Mouse (Mus musculus) forebrain, embryonic 14.5 days (tissue): ENCODE data around the gene Cep19. TPM values are rescaled to one million over a fixed set of nuclear protein-coding genes. Genes with fewer than 3 reads are reported as not detected.

Source experiments
- ATAC-seq: fragments of 200-750 bp; cut with Nextera tagmentation; 2 replicates; pipeline ENCODE4 v1.8.0; 2017; ENCODE audit warnings: mild to moderate bottlenecking, moderate library complexity
- DNase-seq: peaks from one replicate; pipeline ENCODE4 v3.0.0-alpha.2; 2015; ENCODE audit warnings: low spot score
- H3K27ac ChIP-seq: fragments of 300-500 bp; sonication (generic); 2 replicates; pipeline ENCODE4 v1.5.1; 2014; ENCODE audit warnings: low read depth, mild to moderate bottlenecking, control low read depth, low read length, moderate library complexity
- H3K27me3 ChIP-seq: fragments of 300-500 bp; sonication (generic); replicated peaks from 2 replicates; pipeline ENCODE4 v1.6.1; 2014; ENCODE audit warnings: low read length, control low read depth, mixed read lengths; ENCODE audit not compliant: control insufficient read depth, insufficient read depth
- H3K36me3 ChIP-seq: fragments of 300-500 bp; sonication (generic); 2 replicates; pipeline ENCODE4 v1.6.1; 2014; ENCODE audit warnings: low read length, control low read depth; ENCODE audit not compliant: control insufficient read depth, insufficient read depth
- H3K4me1 ChIP-seq: fragments of 300-500 bp; sonication (generic); 2 replicates; pipeline ENCODE4 v1.6.1; 2014; ENCODE audit warnings: antibody characterized with exemption, low read length, control low read depth; ENCODE audit not compliant: control insufficient read depth, insufficient read depth
- H3K4me2 ChIP-seq: fragments of 300-500 bp; sonication (generic); 2 replicates; pipeline ENCODE4 v1.6.1; 2014; ENCODE audit warnings: mild to moderate bottlenecking, control low read depth, low read length
- H3K4me3 ChIP-seq: fragments of 300-500 bp; sonication (generic); 2 replicates; pipeline ENCODE4 v1.5.1; 2014; ENCODE audit warnings: low read depth, low read length, control low read depth
- H3K9ac ChIP-seq: fragments of 300-500 bp; sonication (generic); 2 replicates; pipeline ENCODE4 v1.6.1; 2014; ENCODE audit warnings: mild to moderate bottlenecking, low read length, control low read depth, moderate library complexity
- H3K9me3 ChIP-seq: fragments of 300-500 bp; sonication (generic); replicated peaks from 2 replicates; pipeline ENCODE4 v1.6.1; 2016; ENCODE audit warnings: low read length, control low read depth, mixed read lengths; ENCODE audit not compliant: control insufficient read depth
- whole genome bisulfite sequencing: fragments of 180-500 bp; shearing (Covaris S2); extraction: QIAGEN DNeasy Blood & Tissue Kit; methylation state at CpG from one replicate; pipeline ENCODE4 v1.1.7; 2014; 5-methylcytosine and 5-hydroxymethylcytosine counted together
- polyA plus RNA-seq: library from polyadenylated mRNA; unstranded; fragments of >200 nt; fragmentation: Nextera tagmentation; extraction: Ambion mirVana; gene quantifications from 2 replicates; pipeline ENCODE4 v1.2.1, GENCODE M21; 2014

The Cep19 gene
- polyA plus RNA-seq, 1 experiment from 2014 or later = 49.8 TPM

GRCm38 (mm10) chr16:32153976-32154375 lies 54.4 kb downstream of the Cep19 start:
- Histone ChIP-seq H3K27me3 (no peaks in the 10 kb centered on the region), H3K9ac (no peak overlapping the region), H3K9me3 (no peaks in the 10 kb centered on the region), H3K36me3 (no peaks in the 10 kb centered on the region), H3K4me3 (no peak overlapping the region), H3K4me1 (no peaks in the 10 kb centered on the region), H3K4me2 (no peak overlapping the region), H3K27ac (peak overlapping the region; percentile 36; the same call in 1 of the 2 replicates)
- ATAC-seq = no peak
- WGBS = 80% methylated on average over 1 of the region's 1 CpGs
- DNase-seq = no peak

- Histone ChIP-seq H3K36me3 (no peaks in the 10 kb centered on the region), H3K9me3 (no peaks in the 10 kb centered on the region), H3K9ac (no peak overlapping the region), H3K4me3 (no peak overlapping the region), H3K27ac (peak overlapping the region; percentile 36; the same call in 1 of the 2 replicates), H3K27me3 (no peaks in the 10 kb centered on the region), H3K4me2 (no peak overlapping the region), H3K4me1 (no peaks in the 10 kb centered on the region)
- peak; percentile 42; the same call in 1 of the 2 replicates for ATAC-seq
- peak; percentile 42 for DNase-seq
- 76% methylated on average over 13 of the region's 13 CpGs for WGBS
These were observed 54.8 kb downstream of the Cep19 start for GRCm38 (mm10) chr16:32154437-32154836.

GRCm38 (mm10) chr16:32156719-32157118 lies 57.1 kb downstream of the Cep19 start:
- Histone ChIP-seq H3K4me2 (no peak overlapping the region), H3K4me3 (no peak overlapping the region), H3K4me1 (no peaks in the 10 kb centered on the region), H3K36me3 (no peaks in the 10 kb centered on the region), H3K9me3 (no peaks in the 10 kb centered on the region), H3K27ac (0 out of 2 replicates have a peak overlapping the region, but pooled peaks have one; percentile 57), H3K27me3 (no peaks in the 10 kb centered on the region), H3K9ac (no peak overlapping the region)
- 55% methylated on average over 3 of the region's 3 CpGs for WGBS
- DNase-seq = peak; percentile 42
- peak; percentile 58; the same call in 1 of the 2 replicates for ATAC-seq

- H3K4me2 ChIP-seq = no peak overlapping the region
- no peak for ATAC-seq
- no peak for DNase-seq
- H3K9ac ChIP-seq = no peak overlapping the region
- H3K4me1 ChIP-seq = no peaks in the 10 kb centered on the region
- no peaks in the 10 kb centered on the region for H3K36me3 ChIP-seq
- H3K27ac ChIP-seq = peak overlapping the region; percentile 57
- no peaks in the 10 kb centered on the region for H3K27me3 ChIP-seq
- WGBS = 89% methylated on average over 2 of the region's 2 CpGs
- no peak overlapping the region for H3K4me3 ChIP-seq
- H3K9me3 ChIP-seq = no peaks in the 10 kb centered on the region
These were observed 57.8 kb downstream of the Cep19 start for GRCm38 (mm10) chr16:32157369-32157768.

Other genes with a start within 250 kb of the Cep19 start
- gene Meltf, start 221.0 kb upstream of the Cep19 start, polyA plus RNA-seq = 0.04 and 0.09 TPM in 2 replicates
- 0.91 and 2.2 TPM in 2 replicates for gene Pigz, start 165.9 kb upstream of the Cep19 start, polyA plus RNA-seq
- 127 and 136 TPM in 2 replicates for gene 0610012G03Rik, start 151.3 kb upstream of the Cep19 start, polyA plus RNA-seq
- 103 and 116 TPM in 2 replicates for gene Ncbp2, start 151.3 kb upstream of the Cep19 start, polyA plus RNA-seq
- gene Senp5, start 96.5 kb upstream of the Cep19 start, polyA plus RNA-seq = 7.5 and 9.5 TPM in 2 replicates
- 39.3 and 45.9 TPM in 2 replicates for gene Pak2, start 20.5 kb upstream of the Cep19 start, polyA plus RNA-seq
- gene Pigx, start 60 bp upstream of the Cep19 start, polyA plus RNA-seq = 141 and 159 TPM in 2 replicates
- gene Nrros, start 65.8 kb downstream of the Cep19 start, polyA plus RNA-seq = 7.9 and 10.6 TPM in 2 replicates
- gene Bex6, start 80.0 kb downstream of the Cep19 start, polyA plus RNA-seq = not detected in 2 replicates
- gene Fbxo45, start 147.4 kb downstream of the Cep19 start, polyA plus RNA-seq = 10.6 and 10.7 TPM in 2 replicates
- gene Wdr53, start 147.4 kb downstream of the Cep19 start, polyA plus RNA-seq = 15.8 and 16.5 TPM in 2 replicates
- not detected in 2 replicates for gene Smco1, start 171.7 kb downstream of the Cep19 start, polyA plus RNA-seq
- gene Rnf168, start 177.7 kb downstream of the Cep19 start, polyA plus RNA-seq = 21.0 and 23.0 TPM in 2 replicates
- 23.4 and 29.4 TPM in 2 replicates for gene Ubxn7, start 232.5 kb downstream of the Cep19 start, polyA plus RNA-seq